Mouse (Mus musculus) gastrocnemius, postnatal 10 days (tissue): ENCODE results near the gene Btbd35f21. TPM values are rescaled to one million over a fixed set of nuclear protein-coding genes. Genes with fewer than 3 reads are reported as not detected.
"Not testable (repeated sequence)": the region's sequence is repeated elsewhere in the genome, so short reads cannot be mapped to it uniquely, and the experiment has no call there.

Experiments
- DNase-seq: peaks from one replicate; pipeline ENCODE4 v3.0.0; 2021; ENCODE audit warnings: mixed read lengths
- long read RNA-seq, 2 experiments: library from polyadenylated mRNA; stranded (forward); transcript quantifications; one replicate each; pipeline ENCODE4 v2.0.0; 2021
- total RNA-seq, 2 experiments: library from RNA; stranded (reverse); gene quantifications; 2 replicates each; pipeline ENCODE4 v1.2.3; 2021

Gene Btbd35f21
- not detected for total RNA-seq
- long read RNA-seq, experiment 1: 0 reads
- long read RNA-seq, experiment 2: 0 reads

- DNase-seq: not testable (repeated sequence)
Measured at GRCm38 (mm10) chrX:32725809-32726208, at the start of gene Btbd35f21. TSS of gene Btbd35f21 (plus strand) at chrX:32726109.

Other genes starting within 250 kb of the Btbd35f21 start
- gene Btbd35f1, start 166.1 kb upstream of the Btbd35f21 start, total RNA-seq: not detected
- gene Gm5926, start 75.4 kb upstream of the Btbd35f21 start, total RNA-seq: not detected
- gene Btbd35f30, start 168.5 kb downstream of the Btbd35f21 start, total RNA-seq: not detected
- gene Gm21789, start 215.7 kb downstream of the Btbd35f21 start, total RNA-seq: not detected
- gene Btbd35f5, start 247.8 kb downstream of the Btbd35f21 start, total RNA-seq: not detected